Mouse (Mus musculus): ENCODE results near the gene Rnft2.

Rnft2 gene

DNA sequence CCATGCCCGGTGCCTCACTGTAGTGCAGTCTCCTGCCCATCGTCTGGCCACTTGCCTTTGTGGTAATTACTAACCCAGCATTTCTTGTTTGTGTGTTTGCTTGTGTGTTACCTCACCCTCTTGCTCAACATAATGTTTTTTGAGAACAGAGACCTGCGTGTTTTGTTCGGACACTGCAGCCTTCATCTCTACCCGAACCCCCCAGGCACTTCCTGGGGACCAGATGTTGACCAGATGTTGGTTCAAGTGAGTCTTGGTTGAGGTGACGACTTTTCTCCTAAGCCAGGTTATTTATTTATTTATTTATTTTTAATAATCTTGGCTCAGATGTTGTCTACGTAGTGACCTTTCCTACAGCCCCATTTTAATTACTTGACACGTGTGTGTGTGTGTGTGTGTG, 2.5 kb upstream of the Rnft2 start:
- DNase-seq: no peak

DNA sequence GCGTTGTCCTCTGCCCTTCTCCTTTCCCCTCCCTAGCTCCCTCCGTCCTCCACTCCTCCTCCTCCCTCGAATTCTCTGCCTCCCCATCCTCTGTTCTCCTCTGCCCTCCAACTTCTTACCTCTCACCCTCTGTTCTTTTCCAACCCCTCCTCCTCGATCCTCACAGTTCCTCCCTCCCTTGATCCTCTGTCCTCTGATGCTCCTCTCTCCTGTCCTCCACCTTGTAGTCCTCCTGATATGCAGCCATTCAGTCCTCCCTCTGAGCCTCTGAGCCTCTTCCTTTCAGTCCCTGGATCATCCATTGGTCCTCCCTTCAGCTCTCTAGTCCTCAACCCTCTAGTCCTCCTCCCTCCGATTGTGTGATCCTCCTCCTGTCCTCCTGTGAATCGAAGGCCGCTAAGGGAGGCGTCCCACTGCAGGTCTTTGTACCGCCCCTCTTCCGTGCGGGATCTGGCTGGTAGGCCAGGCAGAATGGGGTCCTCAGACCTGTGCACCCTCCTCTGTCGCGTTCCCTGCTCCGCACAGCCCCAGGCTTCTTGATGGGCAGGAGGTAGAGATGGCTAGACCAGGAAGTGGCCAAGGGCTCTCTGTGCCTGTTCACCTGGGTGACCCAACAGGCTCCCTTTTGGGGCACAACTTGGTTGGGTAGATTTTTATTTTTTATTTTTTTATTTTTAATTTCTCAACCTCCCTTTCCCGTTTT, 841 bp upstream of the Rnft2 start:
- DNase-seq: no peak

DNA sequence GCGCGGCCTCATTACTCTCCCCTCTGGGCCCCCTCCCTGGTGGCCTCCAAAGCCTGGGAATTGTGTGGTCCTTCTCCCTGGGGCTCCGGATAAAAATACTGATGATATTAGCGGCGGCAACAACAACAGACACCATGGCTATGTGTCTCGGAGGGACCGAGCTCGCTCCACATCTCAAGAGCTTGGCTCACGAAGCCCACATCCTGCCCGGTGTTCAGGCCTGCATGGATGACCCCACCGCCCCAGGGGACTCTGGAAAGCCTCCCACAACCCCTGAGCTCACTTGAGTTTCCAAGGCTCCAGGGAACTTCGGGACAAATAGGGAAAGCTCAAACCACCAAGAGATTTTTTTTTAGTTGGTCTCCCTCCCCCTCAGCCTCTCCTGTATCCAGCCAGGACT, 5.2 kb downstream of the Rnft2 start:
- DNase-seq: no peak

DNA sequence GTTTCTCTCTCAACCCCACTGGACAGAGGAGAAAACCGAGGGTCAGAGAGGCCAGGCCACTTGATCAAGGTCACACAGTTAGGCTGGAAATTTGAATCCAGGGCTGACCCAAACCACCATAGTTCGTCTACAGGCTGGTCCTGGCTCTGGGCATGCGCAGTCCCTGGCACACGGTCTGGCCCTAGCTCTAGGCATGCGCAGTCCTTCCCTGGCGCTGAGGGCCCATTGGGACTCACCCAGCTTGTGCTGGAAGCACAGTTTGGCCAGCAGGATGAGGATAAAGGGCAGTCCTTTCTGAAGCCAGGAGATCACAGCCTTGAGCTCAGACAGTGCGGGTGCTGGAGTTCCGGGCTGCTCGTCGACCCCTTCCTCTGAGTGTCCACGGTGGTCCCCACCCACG, 8.0 kb downstream of the Rnft2 start:
- no peak for DNase-seq

DNA sequence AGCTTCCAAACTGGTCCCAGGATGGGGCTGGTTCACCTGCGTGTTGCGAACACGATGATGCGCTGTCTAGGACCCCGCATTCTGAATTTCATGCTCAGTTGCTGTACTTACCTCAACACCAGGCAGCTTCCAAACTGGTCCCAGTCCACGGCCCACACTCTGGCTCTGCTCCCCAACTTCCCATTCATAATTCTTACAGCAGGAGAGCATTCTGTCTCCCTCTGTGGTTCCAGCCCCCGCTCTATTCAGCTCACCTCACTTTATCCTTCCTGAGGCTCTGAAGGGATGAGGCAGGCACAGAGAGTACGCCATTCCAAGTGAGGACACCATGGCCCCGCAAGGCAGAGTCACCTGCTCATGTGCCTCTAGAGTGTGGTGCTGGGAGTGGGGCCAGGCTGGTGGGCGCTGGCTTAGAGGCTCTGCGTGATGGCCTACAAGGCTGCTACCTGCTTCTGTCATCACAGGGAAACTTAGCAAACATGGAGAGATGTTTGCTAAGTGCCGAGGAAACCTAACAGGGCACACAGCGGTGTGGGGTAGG, 14.8 kb downstream of the Rnft2 start:
- no peak for DNase-seq

DNA sequence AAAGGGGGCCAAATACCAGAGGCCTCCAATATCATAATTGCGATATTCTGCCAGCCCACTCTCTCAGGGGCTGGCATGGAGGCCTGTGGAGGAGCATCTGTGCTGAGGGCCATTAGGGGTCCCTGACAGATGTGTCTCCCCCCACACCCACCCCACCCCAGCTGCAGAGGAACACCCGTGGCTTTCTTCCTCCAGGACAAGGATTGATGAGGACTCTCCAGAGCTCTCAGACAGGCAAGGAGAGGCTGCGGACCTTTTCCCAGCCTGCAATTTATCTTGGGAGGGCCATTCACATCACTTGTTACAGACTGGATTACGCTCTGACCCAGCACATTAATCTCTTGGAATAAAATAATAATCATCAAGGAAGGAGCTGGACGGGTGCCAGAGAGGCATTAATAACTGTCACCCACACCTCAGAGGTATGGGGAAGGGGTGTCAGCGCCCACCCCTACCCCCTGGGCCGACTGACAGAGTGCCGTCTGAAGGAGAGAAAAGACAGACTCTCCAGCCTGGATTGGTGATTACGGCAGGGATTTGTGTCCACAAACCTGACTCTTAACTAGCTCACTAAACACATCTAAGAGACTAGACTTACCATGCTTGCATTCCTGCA, 21.7 kb downstream of the Rnft2 start:
- no peak for DNase-seq

DNA sequence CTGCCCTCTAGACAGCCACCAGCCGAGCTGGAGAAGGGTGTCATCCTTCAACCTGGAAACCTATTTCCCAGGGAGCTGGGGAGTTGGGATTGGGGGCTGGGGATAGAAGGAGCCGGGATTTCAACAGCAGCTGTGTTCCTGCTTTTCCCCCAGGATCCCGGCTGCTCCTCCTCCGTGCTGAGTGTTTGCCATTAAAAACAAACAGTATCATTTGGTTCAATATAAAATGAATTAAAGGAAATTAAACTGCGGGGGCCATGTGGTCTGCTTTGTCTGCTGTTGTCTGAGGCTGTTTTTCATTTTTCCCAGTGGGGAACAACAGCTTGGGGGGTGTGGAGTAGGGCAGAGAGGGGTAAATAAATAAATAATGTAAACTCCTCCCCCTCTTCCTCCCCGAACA, 27.5 kb downstream of the Rnft2 start:
- DNase-seq: no peak

DNA sequence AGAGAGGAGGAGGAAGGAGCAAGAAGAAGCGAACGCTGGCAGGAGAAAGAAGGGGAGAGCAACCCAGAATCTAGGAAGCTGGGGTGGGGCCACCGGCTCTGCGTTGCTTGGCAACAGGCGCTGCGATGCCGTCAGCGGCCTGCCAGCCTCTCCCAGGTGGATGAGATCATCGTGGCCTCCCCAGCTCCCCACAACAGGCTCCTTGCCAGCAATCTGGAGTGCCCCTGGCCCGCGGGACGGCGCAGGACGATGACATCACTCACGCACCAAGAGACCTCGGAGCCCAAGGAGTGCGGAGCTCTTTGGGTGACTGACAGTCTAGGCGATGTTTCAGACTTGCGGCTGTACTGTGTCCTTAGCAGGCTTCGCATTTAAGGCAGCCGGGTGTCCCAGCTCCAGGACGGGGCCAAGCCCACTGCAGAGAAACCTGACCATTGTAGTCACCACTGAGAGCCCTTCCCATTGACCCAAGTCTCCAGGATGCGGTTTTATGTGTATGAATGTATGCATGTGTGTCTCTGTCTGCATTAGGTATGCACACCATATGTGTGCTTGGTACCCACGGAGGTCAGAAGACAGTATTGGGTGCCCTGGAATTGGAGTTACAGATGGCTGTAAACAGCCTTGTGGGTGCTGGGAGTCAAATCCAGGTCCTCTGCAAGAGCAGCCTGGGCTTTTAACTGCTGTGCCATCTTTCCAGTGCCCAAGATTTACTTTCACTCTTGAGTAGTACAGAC, 30.3 kb downstream of the Rnft2 start:
- peak; percentile 33 to 70 for DNase-seq

DNA sequence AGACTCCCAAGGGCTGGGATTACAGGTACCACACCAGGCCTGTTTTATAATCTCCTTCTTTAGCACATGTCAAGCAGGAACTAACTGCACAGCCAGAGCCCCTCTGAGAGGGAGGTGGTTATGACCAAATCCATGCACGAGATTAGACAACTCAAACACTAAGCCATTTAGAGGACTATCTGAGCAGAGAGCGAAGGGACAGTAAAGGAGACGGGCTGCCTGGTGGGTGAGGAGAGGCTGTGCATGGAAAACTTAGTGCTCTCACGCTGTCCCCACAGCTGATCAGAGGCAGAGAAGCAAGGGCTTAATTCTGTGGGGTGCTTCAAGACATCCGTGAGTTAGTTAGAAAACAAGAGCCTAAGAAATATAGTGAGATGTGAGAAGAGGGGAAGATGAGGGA, 30.9 kb downstream of the Rnft2 start:
- no peak for DNase-seq

DNA sequence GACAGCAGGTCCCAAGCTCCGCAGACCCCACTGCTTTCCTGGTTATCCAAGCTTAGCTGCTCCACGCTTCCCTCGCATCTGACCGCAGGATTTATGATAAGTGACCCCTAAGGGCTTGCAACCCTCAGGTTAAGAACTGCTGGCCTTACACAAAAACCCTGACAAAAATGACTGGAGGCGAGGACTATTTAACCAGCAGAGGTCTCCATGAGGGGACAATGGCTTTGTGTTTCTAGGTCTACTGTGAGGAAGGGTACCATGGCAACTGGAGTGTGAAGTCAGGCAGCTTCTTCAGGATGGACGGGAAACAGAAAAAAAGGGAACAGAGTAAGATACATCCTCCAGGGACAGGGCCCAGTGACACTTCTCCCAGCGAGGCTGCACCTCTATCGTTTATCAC, 39.1 kb downstream of the Rnft2 start:
- DNase-seq: no peak

DNA sequence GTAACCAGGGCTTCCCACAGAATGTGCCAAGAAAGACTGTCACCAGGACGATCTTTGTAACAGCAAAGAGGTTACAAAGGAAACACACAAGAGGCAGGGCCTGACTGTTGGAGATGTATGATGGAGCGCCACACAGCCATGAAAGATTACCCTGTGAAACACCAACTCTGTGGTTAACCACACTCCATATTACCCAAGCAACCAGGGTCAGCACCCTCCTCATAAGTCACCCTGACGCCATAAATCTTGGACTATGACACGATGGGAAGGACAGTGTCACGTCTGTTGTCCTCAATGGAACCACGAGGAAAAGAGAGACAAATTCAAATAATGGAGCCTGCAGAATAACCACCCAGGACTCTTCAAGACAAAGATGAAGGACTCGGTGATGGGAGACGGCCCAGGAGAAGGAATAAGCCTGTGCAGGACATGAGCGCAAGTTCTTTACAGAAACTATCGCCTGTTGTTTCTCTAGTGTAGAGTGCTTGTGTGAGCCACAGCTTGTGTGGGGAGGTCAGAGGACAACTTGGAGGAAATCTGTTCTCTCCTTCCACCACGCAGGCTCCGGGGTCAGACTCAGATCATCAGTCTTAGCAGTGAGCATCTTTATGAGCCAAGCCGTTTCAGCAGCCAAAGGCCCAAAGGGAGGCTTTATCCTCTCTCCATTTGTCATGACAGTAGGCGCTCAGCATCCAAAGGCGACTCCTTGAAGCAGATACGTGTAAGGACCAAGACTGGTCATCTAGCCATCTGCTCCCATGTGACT, 40.1 kb downstream of the Rnft2 start:
- peak in 1 of 2 experiments; percentile 9 for DNase-seq

DNA sequence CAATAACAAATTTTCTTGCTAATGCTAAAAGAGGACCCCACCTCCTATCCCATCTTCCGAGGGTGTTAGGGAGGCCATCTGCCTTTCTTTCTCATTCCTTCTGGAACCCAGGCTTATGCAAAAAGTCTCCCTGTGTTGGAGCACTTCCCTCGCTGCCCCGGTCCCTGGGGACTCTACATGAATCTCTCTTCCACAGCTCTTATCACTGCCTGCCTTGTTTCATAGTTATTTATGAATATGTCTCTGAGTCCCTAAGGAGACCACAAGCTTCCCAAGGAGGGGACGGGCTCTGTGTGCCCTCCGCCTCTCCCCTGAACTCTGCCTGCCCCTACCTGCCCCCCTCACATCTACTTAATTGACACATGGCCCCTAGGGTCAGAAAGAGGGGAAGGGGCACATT, 45.2 kb downstream of the Rnft2 start:
- no peak for DNase-seq

DNA sequence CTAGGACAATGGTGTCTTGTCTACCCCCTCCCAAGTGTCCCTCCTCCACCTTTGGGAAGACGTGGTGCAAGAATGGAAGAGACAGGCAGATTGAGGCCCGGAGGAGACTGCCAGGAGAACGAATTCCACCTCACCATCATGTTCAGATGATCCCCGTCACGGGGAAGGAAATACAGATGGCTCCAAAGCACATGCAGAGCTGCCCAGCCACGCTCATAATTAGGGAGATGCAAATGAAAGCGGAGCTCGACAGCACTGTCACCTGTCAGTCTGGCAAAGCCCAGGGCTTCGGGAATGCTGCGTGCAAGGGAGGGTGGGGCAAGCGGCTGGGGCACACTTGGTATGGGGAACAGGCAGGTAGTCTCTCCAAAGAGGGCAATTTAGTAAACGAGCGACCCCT, 47.5 kb downstream of the Rnft2 start:
- no peak for DNase-seq

DNA sequence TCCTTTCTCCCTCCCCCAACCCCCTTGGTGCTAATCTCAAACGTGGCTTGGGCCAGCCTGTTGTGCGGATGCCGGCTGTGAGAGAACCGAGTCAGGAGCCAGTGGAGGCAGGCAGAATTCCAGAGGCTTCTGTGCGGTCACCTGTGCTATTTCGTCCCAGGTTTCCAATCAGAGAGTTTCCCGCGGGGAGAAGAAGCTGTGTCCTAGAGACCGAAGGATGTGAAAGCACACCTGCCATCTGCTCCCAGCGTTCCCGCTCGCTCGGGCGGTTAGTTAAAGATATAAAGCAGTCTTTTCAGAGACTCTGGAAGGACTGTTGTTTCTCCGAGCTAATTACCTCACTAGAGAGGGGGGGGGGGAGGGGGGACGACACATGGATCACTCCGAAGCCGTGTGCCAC, 52.7 kb downstream of the Rnft2 start:
- no peak for DNase-seq

DNA sequence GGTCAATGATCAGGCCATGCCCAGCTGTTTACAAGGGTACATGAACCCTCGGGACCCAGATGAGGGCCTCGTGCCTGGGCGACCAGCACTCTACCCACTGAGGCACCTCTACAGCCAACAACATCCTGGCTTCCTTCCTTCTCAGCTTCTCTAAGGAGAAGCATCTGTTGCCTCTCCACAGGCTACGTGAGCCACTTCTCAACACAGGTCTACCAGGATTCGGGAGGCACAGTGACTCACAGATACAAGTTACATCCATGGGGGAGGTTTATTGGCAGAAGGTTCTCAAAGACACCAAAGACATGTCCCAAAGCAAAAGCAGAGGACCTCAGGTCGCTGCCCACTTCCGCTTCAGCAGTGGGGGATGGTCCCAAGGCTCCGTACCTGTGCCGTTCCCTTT, 54.4 kb downstream of the Rnft2 start:
- DNase-seq: no peak

DNA sequence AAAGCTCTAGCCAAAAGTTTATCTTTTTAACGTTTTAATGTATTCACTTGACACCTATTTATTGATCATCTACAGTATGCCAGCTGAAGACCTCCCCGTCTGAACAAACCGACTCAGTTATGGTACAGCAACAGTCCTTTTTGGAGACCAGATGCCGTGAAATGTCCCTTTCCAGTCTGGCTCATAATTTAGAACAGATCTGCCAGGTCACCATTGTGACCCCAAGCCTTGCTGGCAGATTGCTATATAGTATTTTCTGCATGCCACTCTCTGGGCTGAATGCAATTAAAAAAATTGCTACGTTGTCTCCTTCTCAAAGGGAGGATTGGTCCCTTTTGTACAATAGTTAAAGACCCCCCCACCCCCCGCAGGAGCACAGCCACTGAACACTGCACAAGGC, 56.6 kb downstream of the Rnft2 start:
- no peak for DNase-seq

DNA sequence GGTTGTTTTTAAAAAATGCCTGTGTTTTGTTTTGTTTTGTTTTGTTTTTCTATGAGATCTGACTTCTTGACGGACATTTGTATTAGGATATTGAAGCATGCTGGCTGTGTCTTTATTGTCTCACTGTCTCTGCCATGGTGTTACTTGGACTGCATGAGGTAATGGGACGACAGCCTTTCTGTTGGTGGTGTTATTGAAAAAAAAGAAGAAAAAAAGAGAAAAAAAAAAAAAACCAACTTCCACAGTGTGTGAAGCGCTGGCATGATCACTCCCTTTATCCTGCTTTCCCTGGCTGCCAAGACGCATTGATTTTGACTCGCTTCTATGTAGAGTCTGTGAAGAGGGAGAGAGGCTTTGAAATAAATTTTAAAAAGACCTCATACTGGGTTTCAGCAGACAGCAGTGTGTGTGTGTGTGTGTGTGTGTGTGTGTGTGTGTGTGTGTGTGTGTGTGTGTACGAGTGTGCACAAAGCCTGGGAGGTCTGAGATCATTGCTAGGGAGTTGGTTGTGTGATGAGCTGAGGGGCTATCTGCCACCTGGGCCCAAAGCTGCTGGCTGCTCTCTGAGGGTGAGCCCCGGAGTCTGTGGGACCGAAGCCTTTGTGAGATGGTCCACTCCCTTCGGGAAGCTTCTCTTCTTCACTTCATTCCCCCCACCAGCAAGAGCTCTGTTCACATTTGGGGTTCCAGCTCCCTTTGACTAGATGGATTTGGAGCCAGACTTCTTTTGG, 57.8 kb downstream of the Rnft2 start:
- no peak for DNase-seq

DNA sequence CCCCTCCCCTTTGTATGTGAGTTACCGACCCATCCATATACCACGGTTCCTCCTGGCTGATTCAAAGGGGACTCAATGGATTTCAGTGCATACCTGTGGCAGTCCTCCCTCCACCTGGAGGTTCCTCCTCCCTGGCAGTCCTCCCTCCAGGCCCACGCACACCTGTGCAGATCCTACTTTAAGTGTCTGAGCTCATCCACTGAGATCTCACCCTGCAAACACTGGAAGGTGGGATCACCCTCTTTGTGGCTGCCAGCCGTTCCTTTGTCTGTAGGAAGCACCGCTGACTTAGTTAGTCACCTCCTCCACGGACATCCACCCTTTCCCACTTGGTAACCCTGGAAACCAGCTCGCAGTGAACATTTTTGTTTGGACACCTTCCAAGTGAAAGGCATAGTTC, 67.3 kb downstream of the Rnft2 start:
- DNase-seq: no peak

DNA sequence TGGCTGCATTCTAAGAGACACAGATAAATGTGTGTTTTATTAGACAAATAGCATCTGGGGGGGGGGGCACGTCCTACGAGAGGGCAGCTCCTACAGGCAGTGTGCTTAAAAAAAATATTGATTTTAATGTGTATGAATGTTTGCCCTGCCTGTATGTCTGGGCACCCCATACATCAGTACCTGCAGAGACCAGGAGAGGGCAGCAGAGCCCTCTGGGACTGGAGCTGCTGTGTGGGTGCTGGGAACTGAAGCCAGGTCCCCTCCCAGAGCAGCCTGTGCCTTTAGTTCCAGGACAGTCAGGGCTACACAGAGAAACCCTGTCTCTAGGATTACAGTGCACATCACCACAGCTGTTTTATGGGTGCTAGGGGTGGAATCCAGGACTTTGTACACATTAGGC, 69.8 kb downstream of the Rnft2 start:
- DNase-seq: no peak

DNA sequence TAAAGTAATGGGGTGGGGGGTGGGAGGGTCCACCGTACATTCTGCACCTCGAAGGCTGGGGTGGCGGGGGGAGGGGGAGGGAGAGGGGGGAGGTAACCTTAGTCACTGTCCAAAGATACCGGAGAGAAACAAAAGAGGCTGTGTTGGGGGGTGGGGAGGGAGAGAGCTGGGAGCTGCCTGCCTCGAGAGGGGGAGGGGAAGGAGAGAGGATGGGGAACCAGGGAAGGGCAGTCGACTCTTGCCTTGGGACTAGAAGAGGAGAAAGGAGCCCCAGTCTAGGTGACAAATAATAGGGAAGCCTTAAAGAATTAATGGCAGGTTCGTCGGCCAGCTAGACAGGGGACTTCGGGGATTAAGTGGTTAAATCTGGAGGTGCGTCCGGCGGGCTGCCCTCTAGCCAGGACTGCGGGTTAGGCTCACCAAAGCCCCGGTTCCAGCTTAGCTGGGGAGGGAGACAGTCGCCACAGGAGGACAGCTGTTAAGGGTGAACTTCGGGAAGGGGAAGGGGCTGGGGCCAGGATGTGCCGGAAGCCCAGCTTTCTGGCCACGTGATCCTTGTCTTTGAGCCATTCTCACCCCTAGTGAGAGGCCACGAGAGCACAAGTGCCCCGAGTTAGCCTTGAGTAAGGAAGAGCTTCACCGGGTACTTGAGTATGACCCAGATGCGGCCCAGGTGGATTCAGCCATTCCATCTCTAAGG, 70.5 kb downstream of the Rnft2 start:
- no peak for DNase-seq

DNA sequence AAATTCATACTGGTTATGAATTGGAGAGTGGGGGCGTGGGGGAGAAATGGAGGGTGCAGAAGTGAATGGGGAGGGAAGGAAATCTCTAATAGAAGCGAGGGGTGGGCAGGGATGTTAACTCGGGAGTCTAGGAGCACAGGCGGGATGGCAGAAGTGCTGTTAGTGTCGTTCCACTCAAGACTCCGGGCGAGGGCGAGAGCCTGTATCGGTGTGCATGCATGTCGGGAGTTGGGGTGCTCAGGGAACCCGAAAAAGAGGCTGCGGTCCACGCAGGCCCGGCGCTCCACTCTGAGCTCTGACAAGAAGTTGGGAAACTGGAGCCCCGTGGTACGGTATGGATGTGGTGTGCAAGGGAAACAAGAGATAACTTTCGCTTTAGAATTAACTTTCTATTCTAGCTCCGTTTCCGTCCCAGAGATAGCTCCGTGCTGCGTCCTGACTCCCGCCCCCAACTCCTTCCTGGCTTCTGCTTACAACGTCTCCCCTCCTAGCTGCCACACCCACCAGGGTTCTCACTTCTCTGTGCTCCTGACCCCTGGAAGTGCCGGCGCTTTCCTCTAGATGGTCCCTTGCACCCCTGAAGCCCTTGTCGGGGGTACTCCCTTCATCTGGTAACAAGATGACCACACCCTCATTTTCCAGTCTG, 72.7 kb downstream of the Rnft2 start:
- DNase-seq: no peak
